Mouse (Mus musculus): ENCODE measurements around the gene Stra6l.

Stra6l gene

DNA sequence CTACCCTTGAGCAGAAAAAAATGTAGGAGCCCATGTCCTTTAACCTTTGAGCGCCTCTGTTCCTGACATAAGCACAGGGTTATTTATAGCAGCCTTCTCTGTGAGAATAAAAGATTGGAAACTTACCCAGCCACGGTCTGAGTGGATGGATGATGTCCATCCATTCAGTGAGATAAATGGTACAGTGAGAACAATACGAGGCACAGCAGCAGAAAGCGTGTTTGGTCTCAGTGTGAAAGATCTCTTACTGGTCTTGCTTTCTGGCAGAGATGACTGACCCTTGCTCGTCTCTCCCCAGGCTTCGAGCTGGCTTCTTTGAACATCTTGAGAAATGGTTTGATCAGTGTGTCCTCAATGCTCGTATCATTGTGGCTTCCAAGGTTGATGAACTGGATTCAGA, 68.6 kb downstream of the Stra6l start:
- no peak for DNase-seq (ENCODE audit: low read depth, low spot score)

DNA sequence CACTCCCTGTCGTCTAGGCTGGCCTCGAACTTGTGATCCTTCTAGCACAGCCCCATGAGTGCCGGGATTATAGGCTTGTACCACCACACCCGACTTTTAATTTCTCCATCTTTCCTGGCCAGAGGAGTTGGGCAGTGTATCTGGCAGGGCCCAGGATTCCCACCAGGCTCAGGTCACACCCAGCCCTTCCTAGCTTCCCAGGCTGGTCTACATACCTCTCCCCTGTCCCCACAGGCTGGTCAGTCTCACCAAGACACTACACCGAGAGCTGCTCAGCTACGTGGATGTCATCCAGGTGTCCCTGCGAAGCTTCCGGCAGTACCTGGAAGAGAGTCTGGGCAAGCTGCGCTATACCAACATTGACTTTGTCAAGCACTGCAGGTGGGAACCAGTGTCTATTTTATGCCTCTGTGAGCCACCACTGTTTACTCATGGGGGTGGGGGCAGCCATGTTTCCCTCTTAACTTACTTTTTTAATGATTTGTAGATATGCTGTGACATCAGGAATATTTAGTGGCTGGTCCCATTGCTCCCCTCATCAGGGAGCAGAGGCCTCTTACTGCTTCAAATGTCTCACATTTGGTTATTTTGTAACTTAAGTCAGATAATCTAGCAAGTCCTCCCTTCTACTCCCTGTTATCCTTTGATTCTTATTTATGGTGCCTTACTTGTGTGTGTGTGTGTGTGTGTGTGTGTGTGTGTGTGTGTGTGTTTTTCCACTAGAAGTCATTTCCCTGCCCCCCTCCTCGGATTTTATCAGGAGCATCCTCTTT, 73.4 kb downstream of the Stra6l start:
- DNase-seq (ENCODE audit: low read depth, low spot score) = no peak

DNA sequence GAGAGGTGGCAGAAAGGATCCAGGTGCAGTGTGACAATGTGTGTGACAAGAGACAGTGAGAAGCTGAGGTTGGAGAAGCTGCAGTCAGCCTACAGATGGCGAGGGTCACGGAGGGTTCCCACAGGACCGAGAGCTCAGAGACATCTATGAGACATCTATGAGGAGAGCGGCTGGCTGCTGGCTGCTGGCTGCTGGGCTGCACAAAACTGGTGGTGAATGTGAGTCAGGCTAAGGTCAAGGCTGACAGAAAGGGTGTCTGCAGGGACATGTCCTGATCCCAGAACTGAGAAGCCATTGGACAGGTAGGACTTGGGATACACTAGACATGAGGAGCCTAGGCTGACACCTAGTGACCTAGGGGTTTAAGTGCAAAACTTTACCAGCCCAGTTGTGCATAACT, 75.5 kb downstream of the Stra6l start:
- no peak for DNase-seq (ENCODE audit: low read depth, low spot score)

GRCm38 (mm10) chr4:45928561-45928960, 80.1 kb downstream of the Stra6l start:
- DNase-seq (ENCODE audit: low read depth, low spot score) = no peak
